Mouse (Mus musculus): ENCODE results near the gene Slc37a1.

DNA sequence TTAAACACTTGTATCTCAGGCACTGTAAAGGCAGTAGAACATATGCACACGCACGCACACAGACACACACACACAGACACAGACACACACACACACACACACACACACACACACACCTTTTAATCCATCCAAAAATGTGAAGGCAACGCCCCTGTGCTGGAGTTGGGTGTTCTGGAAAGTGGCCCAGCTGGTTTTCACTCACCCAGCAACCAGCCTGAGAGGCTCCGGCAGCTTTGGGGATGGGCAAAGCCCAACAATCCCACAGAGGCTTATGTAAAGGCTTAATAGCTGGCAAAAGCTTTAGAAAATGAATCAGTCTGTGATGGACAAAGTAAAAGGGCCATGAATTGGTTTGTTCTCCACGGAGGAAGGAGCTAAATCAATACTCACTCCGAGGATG is 113.7 kb downstream of the Slc37a1 start:
- TF ChIP-seq CTCF (IDR thresholded peaks at IDR 0.05; ENCODE audit: insufficient read depth, low read length) (no peak), POLR2A (IDR thresholded peaks at IDR 0.05; ENCODE audit: borderline replicate concordance, extremely low read depth, low read depth, low read length) (no peak)

Measured in lung, adult 2 months (tissue).